Mouse (Mus musculus) hindlimb bud, embryonic 11.5 days (tissue): Measurements from ENCODE around the gene 1700092M07Rik.
"Not testable (repeated sequence)": the region's sequence is repeated elsewhere in the genome, so short reads cannot be mapped to it uniquely, and the experiment has no call there.

ENCODE experiments used
- DNase-seq: peaks from one replicate; pipeline ENCODE4 v3.0.0-alpha.2; 2012; ENCODE audit warnings: low read depth, low spot score; ENCODE audit errors: extremely low spot score

1700092M07Rik gene

DNA sequence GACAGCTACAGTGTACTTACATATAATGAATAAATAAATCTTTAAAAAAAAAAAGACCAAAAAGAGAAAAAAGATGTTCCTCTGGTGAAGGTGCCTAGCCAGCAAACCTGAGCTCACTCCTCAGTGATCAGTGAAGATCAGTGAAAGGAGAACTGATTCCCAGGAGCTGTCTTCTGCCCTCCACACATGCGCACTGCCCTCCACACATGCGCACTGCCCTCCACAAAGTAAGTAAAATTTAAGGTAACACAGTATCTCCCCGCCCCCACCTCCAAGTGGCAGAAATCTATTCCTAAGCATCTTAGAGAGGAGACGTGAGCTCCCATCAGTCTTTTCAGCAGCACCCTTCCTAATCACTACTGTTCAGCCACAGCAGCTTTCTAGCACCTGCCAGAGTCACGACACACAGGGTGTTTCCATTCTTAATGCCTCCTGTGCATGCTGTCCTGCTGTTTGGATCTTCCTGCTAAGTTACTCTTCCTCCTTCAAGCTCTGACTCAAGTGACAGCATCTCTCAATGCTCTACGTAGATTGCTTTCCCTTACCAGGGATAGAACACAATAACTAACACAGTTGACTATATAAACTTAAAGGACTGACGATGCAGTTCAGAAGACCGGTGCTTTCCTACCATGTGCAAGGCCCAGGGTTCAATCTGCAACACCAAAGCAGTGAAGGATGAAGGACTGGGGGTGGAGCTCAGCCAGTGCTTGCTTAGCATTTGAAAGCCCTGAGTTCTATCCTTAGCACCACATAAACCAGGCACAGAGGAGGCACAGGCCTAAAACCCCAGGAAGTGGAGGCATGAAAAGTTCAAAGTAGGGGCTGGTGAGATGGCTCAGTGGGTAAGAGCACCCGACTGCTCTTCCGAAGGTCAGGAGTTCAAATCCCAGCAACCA lies 24.4 kb upstream of the 1700092M07Rik start:
- DNase-seq, result no peak

- no peak for DNase-seq
Measured at GRCm38 (mm10) chr19:8716767-8717475, 23.6 kb upstream of the 1700092M07Rik start.

DNA sequence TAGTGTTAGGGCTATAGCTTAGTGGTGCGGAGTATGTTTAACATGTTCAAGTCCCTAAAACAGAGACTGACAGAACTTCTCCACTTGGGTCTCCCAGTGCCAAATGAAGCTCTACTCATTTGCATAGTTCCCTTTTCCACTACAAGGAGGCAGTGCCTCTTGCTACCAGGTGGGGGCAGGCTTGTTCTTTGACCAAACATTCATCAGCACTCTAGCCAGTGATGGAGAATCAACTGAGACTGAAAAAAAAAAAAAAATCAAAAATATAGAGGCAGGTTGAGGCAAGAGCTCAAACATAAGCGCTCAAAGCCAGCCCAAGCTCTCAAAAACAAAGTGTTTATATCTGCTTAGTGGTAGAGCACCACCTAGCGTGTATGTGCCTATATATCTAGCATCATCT lies 22.2 kb upstream of the 1700092M07Rik start:
- no peak for DNase-seq

DNA sequence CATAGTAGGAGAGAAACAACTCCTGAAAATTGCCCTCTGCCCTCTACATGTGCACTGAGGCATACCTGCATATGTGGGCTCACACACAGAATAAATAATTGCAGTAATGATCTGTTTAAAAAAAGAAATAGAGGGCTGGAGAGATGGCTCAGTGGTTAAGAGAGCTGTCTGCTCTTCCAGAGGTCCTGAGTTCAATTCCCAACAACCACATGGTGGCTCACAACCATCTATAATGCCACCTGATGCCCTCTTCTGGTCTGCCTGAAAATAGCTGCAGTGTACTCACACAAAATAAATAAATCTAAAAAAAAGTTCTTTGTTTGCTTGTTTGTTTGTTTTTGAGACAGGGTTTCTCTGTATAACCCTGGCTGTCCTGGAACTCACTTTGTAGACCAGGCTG lies 21.5 kb upstream of the 1700092M07Rik start:
- DNase-seq, result not testable (repeated sequence)

GRCm38 (mm10) chr19:8721378-8721777 lies 19.1 kb upstream of the 1700092M07Rik start:
- DNase-seq, result no peak

DNA sequence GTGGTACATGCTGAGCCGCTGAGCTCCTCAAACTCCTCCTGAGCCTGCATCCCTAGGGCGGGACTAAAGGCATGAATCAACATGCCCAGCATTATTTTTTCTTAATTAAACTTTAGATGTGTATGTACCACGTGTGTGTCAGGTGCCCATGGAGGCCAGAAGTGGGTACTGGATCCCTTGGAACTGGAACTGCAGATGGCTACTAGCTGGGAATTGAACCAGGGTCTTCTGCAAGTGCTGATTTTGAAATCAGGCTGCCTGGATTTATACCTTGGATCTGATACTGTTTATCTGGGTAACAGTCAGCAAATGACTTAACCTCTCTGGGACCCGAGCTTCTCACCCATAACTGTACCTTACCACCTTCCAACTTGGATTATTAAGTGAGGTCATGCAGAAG lies 18.5 kb upstream of the 1700092M07Rik start:
- DNase-seq, result no peak

GRCm38 (mm10) chr19:8722559-8722906 lies 18.0 kb upstream of the 1700092M07Rik start:
- no peak for DNase-seq

DNA sequence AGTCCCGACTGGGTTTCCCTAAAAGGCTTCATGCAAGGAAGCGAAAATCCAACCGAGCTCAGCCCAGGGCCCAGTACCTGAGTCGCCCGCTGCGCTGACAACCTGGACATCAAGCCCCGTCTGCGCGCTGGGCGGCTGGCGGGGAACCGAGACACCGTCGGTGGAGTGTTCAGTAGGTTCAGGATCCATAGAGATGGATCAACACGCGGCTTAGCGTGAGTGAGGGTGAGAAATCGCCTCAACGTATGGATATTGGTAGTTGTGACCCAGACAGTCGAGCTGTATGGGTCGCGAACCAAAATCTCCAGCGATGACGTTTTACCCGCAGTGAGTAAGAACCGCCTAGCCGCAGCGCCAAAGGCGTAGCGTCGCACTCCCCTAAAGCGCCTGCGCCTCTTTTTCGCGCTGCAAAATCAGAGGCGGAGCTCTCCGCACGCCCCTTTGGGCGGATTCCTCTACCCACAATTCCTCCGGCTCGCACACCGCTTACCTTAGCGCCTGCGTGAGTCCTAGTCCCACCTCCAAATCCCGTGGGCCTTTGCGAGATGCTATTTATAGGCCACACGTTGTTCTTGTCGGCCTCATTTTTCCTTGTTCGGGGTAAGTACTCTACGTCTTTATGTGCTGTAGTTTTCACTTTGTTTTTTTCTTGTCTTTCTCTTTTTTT lies 17.5 kb upstream of the 1700092M07Rik start, which contains the start of gene Slc3a2:
Gene Slc3a2, minus strand, starts transcription at position 463 of the 667 bp plus-strand sequence.
- DNase-seq, result peak; percentile 98

DNA sequence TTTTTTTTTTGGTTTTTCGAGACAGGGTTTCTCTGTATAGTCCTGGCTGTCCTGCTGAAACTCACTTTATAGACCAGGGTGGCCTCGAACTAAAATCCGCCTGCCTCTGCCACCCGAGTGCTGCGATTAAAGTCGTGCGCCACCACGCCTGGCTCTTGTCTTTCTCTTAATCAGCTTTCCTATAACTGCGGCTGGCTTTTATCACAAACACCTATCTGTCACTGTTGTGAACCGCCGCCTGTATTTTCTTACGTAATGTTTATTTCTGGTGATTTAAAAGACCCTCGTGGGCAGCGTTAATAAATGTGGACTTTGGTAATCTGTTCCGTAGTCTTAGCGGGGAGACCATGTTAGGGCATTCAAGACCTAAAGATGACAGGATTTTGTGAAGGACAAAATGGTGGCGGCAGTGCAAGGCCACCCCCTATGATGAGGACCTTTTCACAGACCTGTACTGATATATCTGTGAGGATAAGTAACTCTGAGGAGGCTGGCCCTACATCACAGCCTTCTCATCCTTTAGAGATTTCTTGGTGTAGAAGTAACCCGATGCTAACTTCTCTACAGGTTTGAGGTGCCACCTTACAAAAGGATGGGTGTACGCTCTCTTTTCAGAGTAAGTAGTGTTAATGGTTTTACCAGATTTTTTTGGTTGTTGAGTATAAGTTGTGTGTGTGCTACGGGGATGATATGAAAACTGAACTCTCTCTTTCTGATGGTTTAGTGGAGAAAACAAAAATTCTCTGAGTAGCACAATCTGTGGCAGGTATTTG lies 16.8 kb upstream of the 1700092M07Rik start:
- no peak for DNase-seq

DNA sequence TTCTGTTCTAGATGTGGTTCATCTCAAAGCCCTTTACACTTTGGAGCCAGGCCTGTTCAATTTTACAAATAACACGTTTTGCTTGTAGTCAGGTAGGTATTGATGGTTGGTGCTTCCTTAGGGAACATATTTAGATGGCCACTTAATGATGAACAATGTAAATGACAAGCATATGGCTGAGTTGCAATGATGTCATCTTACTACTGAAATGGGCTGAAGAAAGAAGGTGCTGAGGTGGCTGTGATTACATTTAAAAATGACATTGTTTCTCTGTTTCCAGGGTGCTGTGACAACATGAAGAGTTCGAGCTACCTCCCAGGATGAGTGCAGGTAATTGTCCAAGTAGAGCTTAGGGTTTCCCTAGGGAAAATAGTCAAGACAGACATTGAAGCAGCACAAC lies 16.1 kb upstream of the 1700092M07Rik start:
- no peak for DNase-seq

DNA sequence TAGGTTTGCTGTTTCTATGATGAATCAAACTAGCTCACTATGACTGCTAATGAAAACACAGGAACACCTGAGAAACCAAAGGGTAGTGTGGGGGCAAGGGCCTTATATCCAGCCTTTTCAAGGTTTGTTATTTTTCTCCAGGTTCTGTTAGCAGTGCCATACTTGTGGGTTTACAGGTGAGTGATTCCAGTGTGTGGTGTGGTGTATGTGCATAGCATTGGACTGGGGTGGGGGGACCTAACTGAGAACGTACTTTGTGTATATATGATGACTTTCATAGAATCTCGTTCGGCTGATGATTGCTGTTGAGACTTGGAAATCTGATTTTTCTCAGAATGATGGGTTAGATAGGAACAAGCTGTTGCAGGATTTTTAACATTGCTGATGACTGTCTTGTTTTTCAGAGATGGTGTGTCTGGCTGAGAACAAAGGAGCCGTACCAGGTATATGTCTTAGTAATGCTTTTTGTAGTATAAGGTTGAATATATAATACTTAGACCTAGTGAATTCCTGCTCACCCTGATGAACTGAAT lies 15.4 kb upstream of the 1700092M07Rik start:
- DNase-seq, result no peak

GRCm38 (mm10) chr19:8726609-8727390 lies 13.7 kb upstream of the 1700092M07Rik start:
- no peak for DNase-seq

- no peak for DNase-seq
Measured at GRCm38 (mm10) chr19:8727495-8728114, 12.9 kb upstream of the 1700092M07Rik start.

DNA sequence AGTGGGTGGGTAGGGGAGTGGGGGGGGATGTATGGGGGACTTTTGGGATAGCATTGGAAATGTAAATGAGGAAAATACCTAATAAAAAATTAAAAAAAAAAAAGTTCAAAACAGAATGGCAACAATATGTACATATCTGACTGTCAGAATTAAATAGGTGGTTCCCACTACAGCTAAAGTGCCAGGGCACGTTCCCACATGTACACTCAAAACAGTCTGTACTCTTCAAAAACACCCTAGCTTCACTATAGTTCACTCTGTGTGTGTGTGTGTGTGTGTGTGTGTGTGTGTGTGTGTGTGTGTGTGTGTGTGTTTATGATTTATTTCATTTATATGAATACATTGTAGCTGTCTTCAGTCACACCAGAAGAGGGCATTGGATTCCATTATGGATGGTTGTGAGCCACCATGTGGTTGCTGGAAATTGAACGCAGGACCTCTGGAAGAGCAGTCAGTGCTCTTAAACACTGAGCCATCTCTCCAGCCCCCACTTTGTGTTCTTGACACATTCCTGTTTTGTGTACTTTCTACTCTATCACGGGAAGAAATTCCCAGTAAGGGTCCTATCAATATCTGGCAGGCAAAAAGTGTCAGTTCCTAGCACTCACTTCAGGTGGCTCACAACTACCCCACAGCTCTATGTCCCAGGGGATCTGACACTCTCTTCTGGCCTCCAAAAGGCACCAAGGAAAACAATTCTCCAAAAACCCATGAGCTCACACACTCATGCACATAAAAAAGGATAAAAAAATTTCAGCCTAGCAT lies 12.0 kb upstream of the 1700092M07Rik start:
- DNase-seq, result not testable (repeated sequence)

GRCm38 (mm10) chr19:8734334-8734733 lies 6.2 kb upstream of the 1700092M07Rik start:
- DNase-seq, result no peak

GRCm38 (mm10) chr19:8735389-8736159 lies 4.9 kb upstream of the 1700092M07Rik start, which contains the start of gene Wdr74:
Gene Wdr74 (plus strand): TSS chr19:8735827.
- DNase-seq, result no peak

DNA sequence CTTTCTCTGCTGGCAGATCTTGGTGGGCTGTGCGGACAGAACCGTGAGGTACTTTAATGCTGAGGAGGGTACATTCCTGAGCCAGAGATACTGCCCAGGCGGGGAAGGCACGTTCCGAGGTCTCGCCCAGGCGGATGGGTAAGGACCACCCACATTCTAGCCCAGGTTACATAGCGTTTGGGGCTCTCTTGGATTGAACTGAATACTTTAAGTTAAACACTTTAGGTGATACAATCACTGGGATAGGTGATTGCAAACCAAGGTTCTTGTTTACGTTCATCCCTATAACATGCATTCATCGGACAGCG lies 4.4 kb upstream of the 1700092M07Rik start:
- no peak for DNase-seq

- no peak for DNase-seq
Measured at GRCm38 (mm10) chr19:8738911-8739310, 1.6 kb upstream of the 1700092M07Rik start.
